In genomic region chr8:75155740-75156322, GRCm38 (mm10) we compare ENCODE assay signal across 24 mouse cellular contexts. TPM values are rescaled to one million over a fixed set of nuclear protein-coding genes. Genes with fewer than 3 reads are reported as not detected.
DNase-seq lines count a peak whose midpoint lies in the region; ATAC-seq lines count a peak whose summit lies in the region.
"Had no signal": no experiment of that assay in that cellular context is flagged by ENCODE, and none has a peak within 500 bp of the region (broad histone marks: within the 10 kb centered on the region; RNA-seq: fewer than 3 reads in every experiment).

No protein-coding gene starts in this region.

- 0 out of 2 replicates have a peak, but pooled peaks cover 5% of the 10 kb centered on the region for H3K4me1 ChIP-seq in heart, embryonic 10.5 days
- 0 out of 2 replicates have a peak, but pooled peaks cover 4% of the 10 kb centered on the region for H3K4me1 ChIP-seq in intestine, embryonic 15.5 days (replicated peaks)
- H3K4me1 ChIP-seq in stomach, embryonic 16.5 days (ENCODE audit: control insufficient read depth, insufficient read depth, low read length): peaks cover 4% of the 10 kb centered on the region
- H3K4me1 ChIP-seq: embryonic facial prominence, embryonic 12.5 days; embryonic facial prominence, embryonic 15.5 days; hindbrain, embryonic 12.5 days; hindbrain, embryonic 15.5 days had no signal

- peak; percentile 31; the same call in 1 of the 2 replicates for ATAC-seq in intestine, embryonic 15.5 days
- peak; percentile 22; the same call in 1 of the 2 replicates for ATAC-seq in stomach, embryonic 16.5 days (ENCODE audit: insufficient read depth, low FRiP score)
- ATAC-seq: activated CD4-positive, CD25-positive, alpha-beta regulatory T cell, adult 4 months; forebrain, embryonic 14.5 days; forebrain, postnatal 0 days had no signal

- H3K9me3 ChIP-seq in heart, embryonic 10.5 days: no peaks in the 10 kb centered on the region
- no peaks in the 10 kb centered on the region for H3K9me3 ChIP-seq in intestine, embryonic 15.5 days
- no peaks in the 10 kb centered on the region for H3K9me3 ChIP-seq in stomach, embryonic 16.5 days (replicated peaks; ENCODE audit: control insufficient read depth, low read length)
- H3K9me3 ChIP-seq: embryonic facial prominence, embryonic 12.5 days; embryonic facial prominence, embryonic 15.5 days; hindbrain, embryonic 12.5 days; hindbrain, embryonic 15.5 days had no signal

- no peak overlapping the region for H3K4me2 ChIP-seq in intestine, embryonic 15.5 days (replicated peaks)
- H3K4me2 ChIP-seq in stomach, embryonic 16.5 days (ENCODE audit: low read depth, low read length): no peak overlapping the region
- H3K4me2 ChIP-seq: embryonic facial prominence, embryonic 12.5 days; embryonic facial prominence, embryonic 15.5 days; heart, embryonic 11.5 days; hindbrain, embryonic 12.5 days; hindbrain, embryonic 15.5 days had no signal

- no peak overlapping the region for H3K27ac ChIP-seq in heart, embryonic 10.5 days
- H3K27ac ChIP-seq in intestine, embryonic 15.5 days: no peak overlapping the region
- no peak overlapping the region for H3K27ac ChIP-seq in stomach, embryonic 16.5 days (ENCODE audit: low read length)
- H3K27ac ChIP-seq: embryonic facial prominence, embryonic 12.5 days; embryonic facial prominence, embryonic 15.5 days; gastrocnemius, adult 2 months; heart, adult 2 months; hindbrain, embryonic 12.5 days; hindbrain, embryonic 15.5 days had no signal

- no peak overlapping the region for H3K9ac ChIP-seq in intestine, embryonic 15.5 days
- H3K9ac ChIP-seq in stomach, embryonic 16.5 days (ENCODE audit: low read length): no peak overlapping the region
- H3K9ac ChIP-seq: embryonic facial prominence, embryonic 12.5 days; embryonic facial prominence, embryonic 15.5 days; forebrain, postnatal 0 days; hindbrain, embryonic 12.5 days; hindbrain, embryonic 15.5 days had no signal

- H3K36me3 ChIP-seq in heart, embryonic 10.5 days: no peaks in the 10 kb centered on the region
- H3K36me3 ChIP-seq in intestine, embryonic 15.5 days: no peaks in the 10 kb centered on the region
- H3K36me3 ChIP-seq in stomach, embryonic 16.5 days (ENCODE audit: control insufficient read depth, insufficient read depth, low read length): no peaks in the 10 kb centered on the region
- H3K36me3 ChIP-seq: embryonic facial prominence, embryonic 12.5 days; embryonic facial prominence, embryonic 15.5 days; hindbrain, embryonic 12.5 days; hindbrain, embryonic 15.5 days had no signal

- H3K27me3 ChIP-seq in heart, embryonic 10.5 days (ENCODE audit: insufficient read depth, poor library complexity, severe bottlenecking): no peaks in the 10 kb centered on the region
- H3K27me3 ChIP-seq in intestine, embryonic 15.5 days (replicated peaks): no peaks in the 10 kb centered on the region
- H3K27me3 ChIP-seq in stomach, embryonic 16.5 days (ENCODE audit: control insufficient read depth, insufficient read depth, low read length): no peaks in the 10 kb centered on the region
- H3K27me3 ChIP-seq: embryonic facial prominence, embryonic 12.5 days; embryonic facial prominence, embryonic 15.5 days; hindbrain, embryonic 12.5 days; hindbrain, embryonic 15.5 days had no signal

- H3K4me3 ChIP-seq in heart, embryonic 10.5 days: no peak overlapping the region
- H3K4me3 ChIP-seq in intestine, embryonic 15.5 days (replicated peaks): no peak overlapping the region
- H3K4me3 ChIP-seq in stomach, embryonic 16.5 days (replicated peaks; ENCODE audit: low read length): no peak overlapping the region
- H3K4me3 ChIP-seq: embryonic facial prominence, embryonic 12.5 days; embryonic facial prominence, embryonic 15.5 days; gastrocnemius, adult 2 months; heart, adult 2 months; hindbrain, embryonic 12.5 days; hindbrain, embryonic 15.5 days had no signal

- DNase-seq in heart, adult 11 months: peak; percentile 80
- DNase-seq in heart, embryonic 10.5 days (ENCODE audit: low spot score): no peak
- no peak for DNase-seq in urinary bladder, postnatal 36 days (ENCODE audit: low spot score in 2 of 2)
- DNase-seq in adrenal gland, postnatal 10 days: no peak
- DNase-seq: adrenal gland, postnatal 14 days; cerebellum, adult 11 months; cerebellum, adult 2 months; cerebellum, adult 9-11 months; cerebellum, postnatal 25 days; forebrain, postnatal 0 days; gastrocnemius, adult 2 months; gastrocnemius, postnatal 25 days; heart, adult 2 months had no signal

- WGBS in heart, embryonic 10.5 days: 70% methylated on average over 2 of the region's 2 CpGs
- 37% methylated on average over 2 of the region's 2 CpGs for WGBS in intestine, embryonic 15.5 days
- 48% methylated on average over 2 of the region's 2 CpGs for WGBS in stomach, embryonic 16.5 days

RNA-seq across cellular contexts. Expression of gene Mcm5, which starts 46.5 kb away (rescaled TPM):
- 161 and 195 TPM in 2 replicates for polyA plus RNA-seq in heart, embryonic 10.5 days (2016; fragmentation: Nextera tagmentation; extraction: Ambion mirVana)
- 128 and 132 TPM in 2 replicates for polyA plus RNA-seq in intestine, embryonic 15.5 days (2015; fragmentation: Nextera tagmentation; extraction: Ambion mirVana)
- 112 and 117 TPM in 2 replicates for polyA plus RNA-seq in stomach, embryonic 16.5 days (2015; fragmentation: Nextera tagmentation; extraction: Ambion mirVana)
- total RNA-seq in adrenal gland, postnatal 10 days (2021): 10 to 100 TPM; 25.6 to 40.0 TPM

RNA-seq across cellular contexts. Expression of gene Rasd2, which starts 57.9 kb away (rescaled TPM):
- polyA plus RNA-seq in heart, embryonic 10.5 days (2016; fragmentation: Nextera tagmentation; extraction: Ambion mirVana): 0.05 and 0.15 TPM in 2 replicates
- 1.5 and 2.5 TPM in 2 replicates for polyA plus RNA-seq in intestine, embryonic 15.5 days (2015; fragmentation: Nextera tagmentation; extraction: Ambion mirVana)
- 0.80 and 1.1 TPM in 2 replicates for polyA plus RNA-seq in stomach, embryonic 16.5 days (2015; fragmentation: Nextera tagmentation; extraction: Ambion mirVana)
- 1 to 10 TPM; 1.6 to 1.7 TPM for total RNA-seq in adrenal gland, postnatal 10 days (2021)
- total RNA-seq: common myeloid progenitor, adult 5-6 weeks had no signal
- polyA plus RNA-seq: forebrain, embryonic 11.5 days had no signal
